Mouse (Mus musculus): ENCODE results near the gene Nxnl2. TPM values are rescaled to one million over a fixed set of nuclear protein-coding genes. Genes with fewer than 3 reads are reported as not detected.

Nxnl2 gene
- 0.82 TPM for total RNA-seq (2023)

GRCm38 (mm10) chr13:51170691-51171680 lies at the start of gene Nxnl2:
Nxnl2 (plus strand) TSS chr13:51171022.

Other genes starting within 250 kb of the Nxnl2 start
- 46.3 TPM for gene Spin1, start 70.1 kb upstream of the Nxnl2 start, total RNA-seq (2023)
- gene S1pr3, start 237.6 kb downstream of the Nxnl2 start, total RNA-seq (2023): 4.0 TPM

Data from CD4-positive naive resting alpha-beta T cell, adult 76 days (primary cell).